Mouse (Mus musculus) cortical plate, adult 2 months (tissue): Measurements from ENCODE around the gene Samd4b.

Experiments used
- CTCF ChIP-seq: fragments of 200-500 bp; IDR thresholded peaks from 2 replicates; pipeline ENCODE4 v1.5.1; 2011; ENCODE audit warnings: mild to moderate bottlenecking, control low read depth, low read length; ENCODE audit not compliant: insufficient read depth; ENCODE audit errors: extremely low read depth
- POLR2A ChIP-seq: fragments of 200-500 bp; IDR thresholded peaks from 2 replicates; pipeline ENCODE4 v1.6.1; 2011; ENCODE audit warnings: mild to moderate bottlenecking, low read length, control low read depth; ENCODE audit not compliant: insufficient read depth; ENCODE audit errors: extremely low read depth

DNA sequence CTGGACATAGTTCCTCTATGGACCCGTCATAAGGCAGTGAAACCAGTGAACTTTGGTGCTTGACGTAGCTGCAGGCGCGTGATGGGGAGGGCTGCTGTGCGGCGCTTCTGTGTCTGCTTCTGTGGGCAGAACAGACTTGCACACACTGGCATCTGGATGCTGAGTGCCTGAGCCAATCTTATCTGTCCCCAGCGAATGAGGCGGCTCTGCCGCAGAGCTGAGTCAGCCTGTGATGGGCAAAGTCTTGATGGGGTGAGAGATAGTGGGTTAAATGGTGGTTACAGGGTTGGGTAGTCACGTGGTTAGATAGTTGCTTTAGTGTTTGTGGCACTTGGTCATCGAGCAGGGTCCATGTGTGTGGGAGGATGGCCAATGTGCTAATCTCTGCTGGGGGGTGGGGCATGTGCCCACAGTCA is 215.0 kb downstream of the Samd4b start:
- TF ChIP-seq CTCF (no peak), POLR2A (peak; percentile 54; the same call in 1 of the 2 replicates)
